Mouse (Mus musculus) spleen, adult 18-20 months (tissue): ENCODE data around the gene Ppp2r1b.

Experiments used
- DNase-seq, 2 experiments: peaks; one replicate each; pipeline ENCODE4 v3.0.0; 2022; ENCODE audit warnings: mixed read lengths in 2 of 2

Ppp2r1b gene

GRCm38 (mm10) chr9:50841079-50841789 is 3.9 kb upstream of the Ppp2r1b start:
- peak in 1 of 2 experiments; percentile 21 for DNase-seq

GRCm38 (mm10) chr9:50845547-50845946 is 446 bp downstream of the Ppp2r1b start:
- DNase-seq = no peak

- DNase-seq = no peak
These were observed 2.0 kb downstream of the Ppp2r1b start for GRCm38 (mm10) chr9:50847133-50847532.

GRCm38 (mm10) chr9:50847606-50848368 is 2.7 kb downstream of the Ppp2r1b start:
- no peak for DNase-seq

GRCm38 (mm10) chr9:50848821-50849220 is 3.7 kb downstream of the Ppp2r1b start:
- DNase-seq = no peak

- DNase-seq = peak; percentile 56 to 84
These were observed 4.1 kb downstream of the Ppp2r1b start for GRCm38 (mm10) chr9:50849249-50849648.

GRCm38 (mm10) chr9:50849755-50850154 is 4.7 kb downstream of the Ppp2r1b start:
- no peak for DNase-seq

- no peak for DNase-seq
These were observed 5.2 kb downstream of the Ppp2r1b start for GRCm38 (mm10) chr9:50850271-50850670.

- DNase-seq = no peak
These were observed 5.6 kb downstream of the Ppp2r1b start for GRCm38 (mm10) chr9:50850713-50851112.

GRCm38 (mm10) chr9:50852634-50853349 is 7.7 kb downstream of the Ppp2r1b start:
- no peak for DNase-seq

- DNase-seq = no peak
These were observed 9.3 kb downstream of the Ppp2r1b start for GRCm38 (mm10) chr9:50854376-50854775.

- no peak for DNase-seq
These were observed 10.1 kb downstream of the Ppp2r1b start for GRCm38 (mm10) chr9:50855133-50855766.

- DNase-seq = no peak
These were observed 10.7 kb downstream of the Ppp2r1b start for GRCm38 (mm10) chr9:50855780-50856179.

- DNase-seq = peak; percentile 87 to 98
These were observed 11.4 kb downstream of the Ppp2r1b start for GRCm38 (mm10) chr9:50856341-50857081.

GRCm38 (mm10) chr9:50857082-50857641 is 12.1 kb downstream of the Ppp2r1b start:
- no peak for DNase-seq

- no peak for DNase-seq
These were observed 13.6 kb downstream of the Ppp2r1b start for GRCm38 (mm10) chr9:50858681-50859080.

GRCm38 (mm10) chr9:50861119-50861839 is 16.2 kb downstream of the Ppp2r1b start:
- no peak for DNase-seq

- no peak for DNase-seq
These were observed 18.7 kb downstream of the Ppp2r1b start for GRCm38 (mm10) chr9:50863824-50864223.

GRCm38 (mm10) chr9:50864877-50865276 is 19.8 kb downstream of the Ppp2r1b start:
- no peak for DNase-seq

- no peak for DNase-seq
These were observed 20.7 kb downstream of the Ppp2r1b start for GRCm38 (mm10) chr9:50865803-50866202.

GRCm38 (mm10) chr9:50867015-50867414 is 21.9 kb downstream of the Ppp2r1b start:
- no peak for DNase-seq
